ENCODE assay signal across 11 mouse cellular contexts in genomic region chr8:70774740-70775139, GRCm38 (mm10). TPM values are rescaled to one million over a fixed set of nuclear protein-coding genes. Genes with fewer than 3 reads are reported as not detected.
DNase-seq lines count a peak whose midpoint lies in the region; ATAC-seq and TF ChIP-seq lines count a peak whose summit lies in the region.
"Had no signal": no experiment of that assay in that cellular context is flagged by ENCODE, and none has a peak within 500 bp of the region (broad histone marks: within the 10 kb centered on the region; RNA-seq: fewer than 3 reads in every experiment).

No protein-coding gene starts in this region.

- no peak for ATAC-seq in limb, embryonic 14.5 days (ENCODE audit: low FRiP score, low read depth)
- no peak for ATAC-seq in megakaryocyte, adult 5-6 weeks (ENCODE audit: poor library complexity, severe bottlenecking)

- peaks cover 11% of the 10 kb centered on the region; the same call in 1 of the 2 replicates for H3K27me3 ChIP-seq in heart, embryonic 10.5 days (ENCODE audit: insufficient read depth, poor library complexity, severe bottlenecking)
- H3K27me3 ChIP-seq in limb, embryonic 14.5 days (ENCODE audit: control insufficient read depth, insufficient read depth, low read length): no peaks in the 10 kb centered on the region

- H3K4me3 ChIP-seq in heart, embryonic 10.5 days: no peak overlapping the region
- H3K4me3 ChIP-seq in limb, embryonic 14.5 days (replicated peaks; ENCODE audit: low read length): no peak overlapping the region

- H3K9ac ChIP-seq in limb, embryonic 14.5 days (ENCODE audit: low read depth, low read length, severe bottlenecking): 0 out of 2 replicates have a peak overlapping the region, but pooled peaks have one; percentile 95

- H3K36me3 ChIP-seq in heart, embryonic 10.5 days: peaks cover 62% of the 10 kb centered on the region
- peaks cover 68% of the 10 kb centered on the region for H3K36me3 ChIP-seq in limb, embryonic 14.5 days (ENCODE audit: control insufficient read depth, insufficient read depth, low read length)

- no peak overlapping the region for H3K4me2 ChIP-seq in limb, embryonic 14.5 days (replicated peaks; ENCODE audit: low read depth, low read length, severe bottlenecking)

- TF ChIP-seq POLR2A in limb, embryonic 14.5 days (IDR thresholded peaks at IDR 0.05; ENCODE audit: borderline replicate concordance, extremely low read depth, insufficient read depth, insufficient read length): no peak

- no peaks in the 10 kb centered on the region for H3K9me3 ChIP-seq in heart, embryonic 10.5 days
- H3K9me3 ChIP-seq in limb, embryonic 14.5 days (ENCODE audit: control insufficient read depth, low read length): no peaks in the 10 kb centered on the region

- 93% methylated on average over 18 of the region's 18 CpGs for WGBS in heart, embryonic 10.5 days
- WGBS in limb, embryonic 14.5 days: 95% methylated on average over 18 of the region's 18 CpGs

- H3K4me1 ChIP-seq in heart, embryonic 10.5 days: peaks cover 44% of the 10 kb centered on the region
- H3K4me1 ChIP-seq in limb, embryonic 14.5 days (ENCODE audit: control insufficient read depth, insufficient read depth, low read length): peaks cover 33% of the 10 kb centered on the region

- no peak for DNase-seq in heart, embryonic 10.5 days (ENCODE audit: low spot score)
- DNase-seq in heart, postnatal 25 days (ENCODE audit: low spot score): no peak
- DNase-seq in thymus, postnatal 4 days: peak; percentile 29
- DNase-seq in thymus, postnatal 10 days (ENCODE audit: low spot score in 2 of 2): no peak
- DNase-seq in limb, embryonic 14.5 days (ENCODE audit: low spot score): no peak
- DNase-seq in layer of hippocampus, postnatal 36 days: no peak
- no peak for DNase-seq in right cerebral cortex, postnatal 36 days (ENCODE audit: low spot score in 2 of 2)
- DNase-seq: cerebellum, adult 9-10 months; right cerebral cortex, postnatal 25 days had no signal

- H3K27ac ChIP-seq in heart, embryonic 10.5 days: peak overlapping the region; percentile 23; the same call in 1 of the 2 replicates
- H3K27ac ChIP-seq in limb, embryonic 14.5 days (replicated peaks; ENCODE audit: low read depth, low read length): peak overlapping the region; percentile 68; the same call in 1 of the 2 replicates
- H3K27ac ChIP-seq: macrophage had no signal

- intact Hi-C loops in heart, postnatal 25 days (cut with DNase I): no loop called here

RNA-seq across cellular contexts. Expression of gene Pik3r2, which starts 1.8 kb away (rescaled TPM):
- polyA plus RNA-seq in heart, embryonic 10.5 days (2016; fragmentation: Nextera tagmentation; extraction: Ambion mirVana): 40.6 and 43.5 TPM in 2 replicates
- total RNA-seq in heart, postnatal 25 days (2021): 10 to 100 TPM; 21.8 to 25.5 TPM
- polyA plus RNA-seq in limb, embryonic 14.5 days (2012; rRNA removed): 111 and 137 TPM in 2 replicates
- 73.5 and 74.7 TPM in 2 replicates for polyA plus RNA-seq in limb, embryonic 14.5 days (2014; fragmentation: Nextera tagmentation; extraction: Ambion mirVana)
- total RNA-seq in megakaryocyte, adult 5-6 weeks (2015): 4.6 and 5.0 TPM in 2 replicates
- 14.7 and 14.9 TPM in 2 replicates for total RNA-seq in megakaryocyte, adult 5-6 weeks (2017)
- 100 to 1,000 TPM; 153 to 158 TPM for total RNA-seq in layer of hippocampus, postnatal 36 days (2021)

RNA-seq across cellular contexts. Expression of gene Mpv17l2, which starts 14.0 kb away (rescaled TPM):
- polyA plus RNA-seq in heart, embryonic 10.5 days (2016; fragmentation: Nextera tagmentation; extraction: Ambion mirVana): 39.0 and 44.6 TPM in 2 replicates
- total RNA-seq in heart, postnatal 25 days (2021): 10 to 100 TPM; 26.7 to 28.0 TPM
- 27.7 and 41.6 TPM in 2 replicates for polyA plus RNA-seq in limb, embryonic 14.5 days (2012; rRNA removed)
- 36.0 and 40.3 TPM in 2 replicates for polyA plus RNA-seq in limb, embryonic 14.5 days (2014; fragmentation: Nextera tagmentation; extraction: Ambion mirVana)
- 34.4 and 44.7 TPM in 2 replicates for total RNA-seq in megakaryocyte, adult 5-6 weeks (2015)
- total RNA-seq in megakaryocyte, adult 5-6 weeks (2017): 8.4 and 15.9 TPM in 2 replicates
- total RNA-seq in layer of hippocampus, postnatal 36 days (2021): 10 to 100 TPM; 34.3 to 35.8 TPM

RNA-seq across cellular contexts. Expression of gene Rab3a, which starts 20.3 kb away (rescaled TPM):
- polyA plus RNA-seq in heart, embryonic 10.5 days (2016; fragmentation: Nextera tagmentation; extraction: Ambion mirVana): 11.2 and 14.2 TPM in 2 replicates
- 10 to 100 TPM; 49.7 to 57.6 TPM for total RNA-seq in heart, postnatal 25 days (2021)
- 27.2 and 36.6 TPM in 2 replicates for polyA plus RNA-seq in limb, embryonic 14.5 days (2012; rRNA removed)
- 19.8 and 20.1 TPM in 2 replicates for polyA plus RNA-seq in limb, embryonic 14.5 days (2014; fragmentation: Nextera tagmentation; extraction: Ambion mirVana)
- 3.3 and 5.8 TPM in 2 replicates for total RNA-seq in megakaryocyte, adult 5-6 weeks (2015)
- total RNA-seq in megakaryocyte, adult 5-6 weeks (2017): 2.1 and 5.1 TPM in 2 replicates
- 100 to 1,000 TPM; 729 to 765 TPM for total RNA-seq in layer of hippocampus, postnatal 36 days (2021)

RNA-seq across cellular contexts. Expression of gene Mast3, which starts 30.1 kb away (rescaled TPM):
- 7.9 and 9.3 TPM in 2 replicates for polyA plus RNA-seq in heart, embryonic 10.5 days (2016; fragmentation: Nextera tagmentation; extraction: Ambion mirVana)
- total RNA-seq in heart, postnatal 25 days (2021): 1 to 10 TPM; 5.2 to 6.3 TPM
- polyA plus RNA-seq in limb, embryonic 14.5 days (2012; rRNA removed): 37.2 and 57.8 TPM in 2 replicates
- polyA plus RNA-seq in limb, embryonic 14.5 days (2014; fragmentation: Nextera tagmentation; extraction: Ambion mirVana): 14.4 and 16.2 TPM in 2 replicates
- 56.2 and 65.4 TPM in 2 replicates for total RNA-seq in megakaryocyte, adult 5-6 weeks (2015)
- total RNA-seq in megakaryocyte, adult 5-6 weeks (2017): 14.4 and 24.6 TPM in 2 replicates
- 100 to 1,000 TPM; 452 to 459 TPM for total RNA-seq in layer of hippocampus, postnatal 36 days (2021)

RNA-seq across cellular contexts. Expression of gene Il12rb1, which starts 33.5 kb away (rescaled TPM):
- polyA plus RNA-seq in heart, embryonic 10.5 days (2016; fragmentation: Nextera tagmentation; extraction: Ambion mirVana): 0.12 TPM in 1 of 2 replicates, not detected in the other
- total RNA-seq in heart, postnatal 25 days (2021): not detected
- 0.04 and 0.13 TPM in 2 replicates for polyA plus RNA-seq in limb, embryonic 14.5 days (2012; rRNA removed)
- 0.21 TPM in 1 of 2 replicates, not detected in the other for polyA plus RNA-seq in limb, embryonic 14.5 days (2014; fragmentation: Nextera tagmentation; extraction: Ambion mirVana)
- total RNA-seq in megakaryocyte, adult 5-6 weeks (2015): 0.80 and 1.5 TPM in 2 replicates
- total RNA-seq in megakaryocyte, adult 5-6 weeks (2017): 0.07 and 1.7 TPM in 2 replicates
- total RNA-seq in layer of hippocampus, postnatal 36 days (2021): under 1 TPM; 0.56 to 0.87 TPM

Comparison
In these comparisons a context has a peak if more than half of its experiments do, and no peak if none do; other contexts are left out.
1. RNA of gene Pik3r2, which starts 1.8 kb away (total RNA-seq): 153 to 158 TPM in layer of hippocampus, postnatal 36 days; 21.8 to 25.5 TPM in heart, postnatal 25 days and 4.6 to 14.9 TPM in megakaryocyte, adult 5-6 weeks; every median in the first group is over 4 times any median in the second.
2. RNA of gene Rab3a, which starts 20.3 kb away (total RNA-seq): 729 to 765 TPM in layer of hippocampus, postnatal 36 days; 49.7 to 57.6 TPM in heart, postnatal 25 days and 2.1 to 5.8 TPM in megakaryocyte, adult 5-6 weeks; every median in the first group is over 10 times any median in the second.